Mouse (Mus musculus): ENCODE results near the gene Hmcn1. TPM values are rescaled to one million over a fixed set of nuclear protein-coding genes. Genes with fewer than 3 reads are reported as not detected.
A peak's percentile ranks its signal among the peaks of the same experiment; 100 is the strongest.

The Hmcn1 gene
- total and polyA plus RNA-seq, 2 experiments from 2014 or later: 1.2 to 2.5 TPM

- no peak overlapping the region for H3K4me3 ChIP-seq (ENCODE audit: low read depth, low read length)
- no peak overlapping the region for H3K9ac ChIP-seq (replicated peaks; ENCODE audit: low read length, poor library complexity, severe bottlenecking)
- 49% methylated on average over 6 of the region's 6 CpGs for WGBS
- H3K27me3 ChIP-seq (ENCODE audit: insufficient read depth, low read length): no peaks in the 10 kb centered on the region
- no peak overlapping the region for H3K27ac ChIP-seq (ENCODE audit: low read depth, low read length)
- ATAC-seq (ENCODE audit: low FRiP score) (no peak), DNase-seq (ENCODE audit: low spot score) (peak; percentile 73)
- no peaks in the 10 kb centered on the region for H3K9me3 ChIP-seq (ENCODE audit: low read length)
- no peak overlapping the region for H3K4me2 ChIP-seq (ENCODE audit: low read depth, low read length, poor library complexity, severe bottlenecking)
- H3K36me3 ChIP-seq (ENCODE audit: insufficient read depth, low read length): no peaks in the 10 kb centered on the region
- no peaks in the 10 kb centered on the region for H3K4me1 ChIP-seq (ENCODE audit: insufficient read depth, low read length)
- TF ChIP-seq CTCF (IDR thresholded peaks at IDR 0.05): peak; percentile 77
Measured at GRCm38 (mm10) chr1:150920276-150920675, 73.0 kb downstream of the Hmcn1 start.

- H3K27ac ChIP-seq (ENCODE audit: low read depth, low read length): no peak overlapping the region
- H3K4me1 ChIP-seq (ENCODE audit: insufficient read depth, low read length): no peaks in the 10 kb centered on the region
- ATAC-seq (ENCODE audit: low FRiP score) (no peak), DNase-seq (ENCODE audit: low spot score) (no peak)
- H3K9me3 ChIP-seq (ENCODE audit: low read length): no peaks in the 10 kb centered on the region
- 80% methylated on average over 2 of the region's 2 CpGs for WGBS
- no peak overlapping the region for H3K4me3 ChIP-seq (ENCODE audit: low read depth, low read length)
- no peaks in the 10 kb centered on the region for H3K36me3 ChIP-seq (ENCODE audit: insufficient read depth, low read length)
- H3K9ac ChIP-seq (replicated peaks; ENCODE audit: low read length, poor library complexity, severe bottlenecking): no peak overlapping the region
- no peak overlapping the region for H3K4me2 ChIP-seq (ENCODE audit: low read depth, low read length, poor library complexity, severe bottlenecking)
- H3K27me3 ChIP-seq (ENCODE audit: insufficient read depth, low read length): no peaks in the 10 kb centered on the region
- no peak for TF ChIP-seq CTCF (IDR thresholded peaks at IDR 0.05)
Measured at GRCm38 (mm10) chr1:150914936-150915335, 78.3 kb downstream of the Hmcn1 start.

- WGBS: 85% methylated on average over 5 of the region's 5 CpGs
- no peaks in the 10 kb centered on the region for H3K27me3 ChIP-seq (ENCODE audit: insufficient read depth, low read length)
- ATAC-seq (ENCODE audit: low FRiP score): no peak
Measured at GRCm38 (mm10) chr1:150913586-150914136, 79.6 kb downstream of the Hmcn1 start.

GRCm38 (mm10) chr1:150909642-150910041 lies 83.6 kb downstream of the Hmcn1 start:
- no peak overlapping the region for H3K27ac ChIP-seq (ENCODE audit: low read depth, low read length)
- DNase-seq (ENCODE audit: low spot score) (no peak), ATAC-seq (ENCODE audit: low FRiP score) (no peak)
- 79% methylated on average over 2 of the region's 2 CpGs for WGBS
- H3K27me3 ChIP-seq (ENCODE audit: insufficient read depth, low read length): no peaks in the 10 kb centered on the region
- H3K4me2 ChIP-seq (ENCODE audit: low read depth, low read length, poor library complexity, severe bottlenecking): no peak overlapping the region
- H3K36me3 ChIP-seq (ENCODE audit: insufficient read depth, low read length): no peaks in the 10 kb centered on the region
- H3K9ac ChIP-seq (replicated peaks; ENCODE audit: low read length, poor library complexity, severe bottlenecking): no peak overlapping the region
- TF ChIP-seq CTCF (IDR thresholded peaks at IDR 0.05): no peak
- H3K9me3 ChIP-seq (ENCODE audit: low read length): no peaks in the 10 kb centered on the region
- no peak overlapping the region for H3K4me3 ChIP-seq (ENCODE audit: low read depth, low read length)
- H3K4me1 ChIP-seq (ENCODE audit: insufficient read depth, low read length): no peaks in the 10 kb centered on the region

More at GRCm38 (mm10) chr1:150913586-150914136, 79.6 kb downstream of the Hmcn1 start:
- TF ChIP-seq CTCF (IDR thresholded peaks at IDR 0.05): no peak
- Histone ChIP-seq H3K9me3 (ENCODE audit: low read length) (no peaks in the 10 kb centered on the region), H3K36me3 (ENCODE audit: insufficient read depth, low read length) (no peaks in the 10 kb centered on the region), H3K4me3 (ENCODE audit: low read depth, low read length) (no peak overlapping the region), H3K4me2 (ENCODE audit: low read depth, low read length, poor library complexity, severe bottlenecking) (no peak overlapping the region), H3K4me1 (ENCODE audit: insufficient read depth, low read length) (no peaks in the 10 kb centered on the region), H3K27ac (ENCODE audit: low read depth, low read length) (no peak overlapping the region), H3K9ac (replicated peaks; ENCODE audit: low read length, poor library complexity, severe bottlenecking) (no peak overlapping the region)
- no peak for DNase-seq (ENCODE audit: low spot score)

GRCm38 (mm10) chr1:150893677-150894188 lies 99.5 kb downstream of the Hmcn1 start:
- DNase-seq (ENCODE audit: low spot score): no peak
- no peak overlapping the region for H3K9ac ChIP-seq (replicated peaks; ENCODE audit: low read length, poor library complexity, severe bottlenecking)
- no peak overlapping the region for H3K27ac ChIP-seq (ENCODE audit: low read depth, low read length)
- TF ChIP-seq CTCF (IDR thresholded peaks at IDR 0.05): no peak
- no peaks in the 10 kb centered on the region for H3K36me3 ChIP-seq (ENCODE audit: insufficient read depth, low read length)
- no peaks in the 10 kb centered on the region for H3K27me3 ChIP-seq (ENCODE audit: insufficient read depth, low read length)
- WGBS: 89% methylated on average over 5 of the region's 5 CpGs
- no peaks in the 10 kb centered on the region for H3K9me3 ChIP-seq (ENCODE audit: low read length)
- no peak for ATAC-seq (ENCODE audit: low FRiP score)
- no peak overlapping the region for H3K4me2 ChIP-seq (ENCODE audit: low read depth, low read length, poor library complexity, severe bottlenecking)
- no peaks in the 10 kb centered on the region for H3K4me1 ChIP-seq (ENCODE audit: insufficient read depth, low read length)
- no peak overlapping the region for H3K4me3 ChIP-seq (ENCODE audit: low read depth, low read length)

- Histone ChIP-seq H3K27ac (ENCODE audit: low read depth, low read length) (no peak overlapping the region), H3K9ac (replicated peaks; ENCODE audit: low read length, poor library complexity, severe bottlenecking) (no peak overlapping the region), H3K4me2 (ENCODE audit: low read depth, low read length, poor library complexity, severe bottlenecking) (no peak overlapping the region), H3K4me1 (ENCODE audit: insufficient read depth, low read length) (no peaks in the 10 kb centered on the region), H3K9me3 (ENCODE audit: low read length) (no peaks in the 10 kb centered on the region), H3K27me3 (ENCODE audit: insufficient read depth, low read length) (no peaks in the 10 kb centered on the region), H3K4me3 (ENCODE audit: low read depth, low read length) (no peak overlapping the region), H3K36me3 (ENCODE audit: insufficient read depth, low read length) (no peaks in the 10 kb centered on the region)
- ATAC-seq (ENCODE audit: low FRiP score) (no peak), DNase-seq (ENCODE audit: low spot score) (no peak)
- 64% methylated on average over 4 of the region's 4 CpGs for WGBS
- TF ChIP-seq CTCF (IDR thresholded peaks at IDR 0.05): no peak
Measured at GRCm38 (mm10) chr1:150890017-150890416, 103.2 kb downstream of the Hmcn1 start.
